Mouse (Mus musculus) gastrocnemius, postnatal 25 days (tissue): ENCODE data around the gene Dars2. TPM values are rescaled to one million over a fixed set of nuclear protein-coding genes. Genes with fewer than 3 reads are reported as not detected.
A peak's percentile ranks its signal among the peaks of the same experiment; 100 is the strongest.
"Not testable (repeated sequence)": the region's sequence is repeated elsewhere in the genome, so short reads cannot be mapped to it uniquely, and the experiment has no call there.

ENCODE experiments used
- DNase-seq: peaks from one replicate; pipeline ENCODE4 v3.0.0; 2022
- total RNA-seq, 2 experiments: library from RNA; stranded (reverse); gene quantifications; 1 replicate in 1 of 2; 2 replicates in 1 of 2; pipeline ENCODE4 v1.2.3; 2021

Dars2 gene
- total RNA-seq, 2 experiments from 2014 or later = 11.0 to 11.4 TPM

GRCm38 (mm10) chr1:161035786-161036404, 34.6 kb downstream of the Dars2 start:
- no peak for DNase-seq

- no peak for DNase-seq
Observed at GRCm38 (mm10) chr1:161035281-161035785, 35.1 kb downstream of the Dars2 start.

GRCm38 (mm10) chr1:161034435-161035280, 35.8 kb downstream of the Dars2 start, which contains the start of gene Zbtb37:
Zbtb37 (minus strand) TSS chr1:161034849.
- DNase-seq = peak; percentile 97

GRCm38 (mm10) chr1:161033856-161034434, 36.5 kb downstream of the Dars2 start:
- no peak for DNase-seq

- DNase-seq = no peak
Observed at GRCm38 (mm10) chr1:161032345-161032744, 38.1 kb downstream of the Dars2 start.

- no peak for DNase-seq
Observed at GRCm38 (mm10) chr1:161031881-161032280, 38.6 kb downstream of the Dars2 start.

GRCm38 (mm10) chr1:161030058-161030457, 40.4 kb downstream of the Dars2 start:
- DNase-seq = no peak

- DNase-seq = not testable (repeated sequence)
Observed at GRCm38 (mm10) chr1:161028427-161028826, 42.0 kb downstream of the Dars2 start.

- DNase-seq = no peak
Observed at GRCm38 (mm10) chr1:161027196-161027595, 43.3 kb downstream of the Dars2 start.

- DNase-seq = no peak
Observed at GRCm38 (mm10) chr1:161025410-161026210, 44.8 kb downstream of the Dars2 start.

- no peak for DNase-seq
Observed at GRCm38 (mm10) chr1:161020051-161020450, 50.4 kb downstream of the Dars2 start.

- DNase-seq = no peak
Observed at GRCm38 (mm10) chr1:161016378-161016777, 54.1 kb downstream of the Dars2 start.

GRCm38 (mm10) chr1:161010436-161010835, 60.0 kb downstream of the Dars2 start:
- DNase-seq = no peak

- DNase-seq = no peak
Observed at GRCm38 (mm10) chr1:161008038-161008437, 62.4 kb downstream of the Dars2 start.

GRCm38 (mm10) chr1:161006471-161006870, 64.0 kb downstream of the Dars2 start:
- DNase-seq = no peak

GRCm38 (mm10) chr1:161005526-161005925, 64.9 kb downstream of the Dars2 start:
- DNase-seq = no peak

GRCm38 (mm10) chr1:161004942-161005341, 65.5 kb downstream of the Dars2 start:
- no peak for DNase-seq

GRCm38 (mm10) chr1:160993851-160994250, 76.6 kb downstream of the Dars2 start:
- no peak for DNase-seq
